Mouse (Mus musculus) frontal cortex, postnatal 25 days (tissue): ENCODE data around the gene Fto.

Source experiments
- DNase-seq, 2 experiments: peaks; one replicate each; pipeline ENCODE4 v3.0.0; 2022; ENCODE audit warnings: low spot score in 2 of 2

Fto gene

GRCm38 (mm10) chr8:91560017-91560591 lies 246.8 kb downstream of the Fto start:
- DNase-seq, result no peak

- DNase-seq, result no peak
These were observed 247.9 kb downstream of the Fto start for GRCm38 (mm10) chr8:91561241-91561640.

GRCm38 (mm10) chr8:91562600-91562999 lies 249.3 kb downstream of the Fto start:
- DNase-seq, result no peak

DNA sequence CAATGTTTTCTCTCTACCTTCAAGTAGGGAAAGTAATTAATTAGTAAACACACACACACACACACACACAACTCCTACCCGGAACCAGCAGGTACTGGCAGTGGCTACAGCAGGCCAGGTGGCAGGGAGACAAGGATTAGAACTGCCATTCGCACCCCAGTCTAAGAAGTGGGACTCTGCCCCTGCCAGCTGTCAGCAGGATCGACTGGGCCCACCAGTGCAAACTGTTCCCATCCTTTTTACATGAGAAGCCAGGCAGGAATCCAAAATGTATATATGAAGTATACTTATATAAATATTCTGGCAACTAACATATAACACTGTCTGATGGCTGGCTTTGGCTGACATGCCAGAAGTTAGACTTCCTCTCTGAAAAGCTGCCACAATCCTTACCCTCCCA lies 250.0 kb downstream of the Fto start:
- DNase-seq, result no peak

DNA sequence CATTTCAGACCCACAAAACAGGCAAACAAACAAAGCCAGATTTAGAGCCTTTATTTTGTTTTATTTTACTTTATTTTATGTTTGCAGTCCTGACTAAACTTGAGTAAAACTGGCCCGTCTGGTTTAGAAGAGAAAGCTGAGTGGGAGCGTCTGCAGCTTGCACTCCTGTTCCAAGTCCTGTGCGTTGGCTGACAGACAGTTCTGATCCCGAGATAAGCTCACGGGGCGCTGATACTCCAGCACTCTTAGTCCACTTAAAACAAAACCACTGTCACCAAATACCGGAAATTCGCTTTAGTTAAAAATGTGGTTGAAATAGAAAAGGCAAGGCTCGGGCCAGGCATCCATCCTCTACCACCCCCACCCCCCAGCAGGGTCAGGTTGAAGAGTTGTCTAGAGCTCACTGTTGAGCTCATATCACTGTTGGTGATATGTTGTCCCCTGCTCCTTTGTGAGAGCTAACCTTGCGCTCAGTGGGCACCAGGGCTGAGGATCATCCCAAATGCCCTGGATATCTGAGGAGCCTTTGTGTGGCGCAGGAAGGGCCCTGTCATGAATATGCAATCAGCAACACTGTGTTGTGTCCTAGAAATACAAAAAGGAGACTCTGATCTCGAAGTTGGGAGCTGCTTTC lies 252.7 kb downstream of the Fto start:
- DNase-seq, result no peak

- no peak for DNase-seq
These were observed 253.2 kb downstream of the Fto start for GRCm38 (mm10) chr8:91566503-91566869.

DNA sequence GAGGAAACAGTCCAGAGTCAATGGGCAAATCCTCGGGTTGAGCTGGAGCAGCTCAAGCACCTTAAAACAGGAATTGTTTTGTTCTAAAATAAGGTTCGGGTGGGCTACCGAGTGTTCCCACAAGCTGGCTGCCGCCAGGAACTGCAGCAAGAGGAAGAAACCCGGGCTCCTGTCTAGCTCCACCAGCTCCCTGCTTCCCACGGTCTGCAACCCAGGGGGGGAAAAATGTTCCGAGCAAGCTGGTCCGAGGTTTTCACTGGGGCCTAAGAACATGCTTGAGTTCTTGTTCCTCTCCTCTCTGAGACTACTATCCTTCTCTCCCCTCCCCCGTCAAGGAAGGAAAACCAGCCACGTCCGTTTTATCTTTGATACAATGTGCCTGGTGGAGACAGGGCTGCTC lies 256.5 kb downstream of the Fto start:
- DNase-seq, result no peak

DNA sequence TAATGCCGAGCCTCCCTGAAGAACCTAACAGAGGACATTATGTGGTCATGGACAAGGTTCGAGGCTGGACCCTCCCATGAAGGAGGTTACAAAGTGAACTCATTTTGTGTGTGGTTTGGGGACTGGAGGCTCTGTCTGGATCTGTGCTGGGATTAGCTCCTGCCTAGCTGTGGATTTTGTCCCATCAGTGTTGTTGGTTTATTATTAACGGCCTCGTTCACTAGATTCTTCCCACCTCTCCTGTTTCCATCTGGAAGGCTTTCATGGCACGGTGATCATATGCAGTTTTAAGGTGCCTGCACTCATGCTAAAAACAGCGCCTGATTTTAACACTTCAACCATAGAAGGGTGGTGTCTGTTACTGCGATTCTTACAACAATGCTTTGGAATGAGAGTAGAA lies 257.5 kb downstream of the Fto start:
- no peak for DNase-seq

DNA sequence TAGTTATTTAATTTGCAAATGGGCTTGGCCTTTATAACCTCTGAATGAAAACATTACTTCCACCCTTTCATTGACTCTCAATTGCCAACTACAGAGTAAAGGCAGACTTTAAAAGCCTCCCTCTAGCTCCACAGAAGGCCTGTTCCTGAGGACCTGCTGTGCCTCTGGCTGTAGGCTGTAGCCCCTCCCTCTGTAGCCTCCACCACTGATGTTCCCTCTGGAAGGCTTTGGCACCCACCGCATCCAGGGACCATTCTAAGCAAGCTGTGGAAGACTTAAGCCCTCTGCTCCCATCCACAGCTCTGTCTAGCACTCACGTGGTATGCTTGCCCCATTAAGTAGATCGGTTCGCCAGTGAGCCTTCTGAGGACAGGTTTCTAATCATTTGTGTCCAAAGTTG lies 258.7 kb downstream of the Fto start:
- DNase-seq, result no peak

- no peak for DNase-seq
These were observed 259.3 kb downstream of the Fto start for GRCm38 (mm10) chr8:91572630-91573029.

GRCm38 (mm10) chr8:91575576-91575975 lies 262.3 kb downstream of the Fto start:
- DNase-seq, result no peak

DNA sequence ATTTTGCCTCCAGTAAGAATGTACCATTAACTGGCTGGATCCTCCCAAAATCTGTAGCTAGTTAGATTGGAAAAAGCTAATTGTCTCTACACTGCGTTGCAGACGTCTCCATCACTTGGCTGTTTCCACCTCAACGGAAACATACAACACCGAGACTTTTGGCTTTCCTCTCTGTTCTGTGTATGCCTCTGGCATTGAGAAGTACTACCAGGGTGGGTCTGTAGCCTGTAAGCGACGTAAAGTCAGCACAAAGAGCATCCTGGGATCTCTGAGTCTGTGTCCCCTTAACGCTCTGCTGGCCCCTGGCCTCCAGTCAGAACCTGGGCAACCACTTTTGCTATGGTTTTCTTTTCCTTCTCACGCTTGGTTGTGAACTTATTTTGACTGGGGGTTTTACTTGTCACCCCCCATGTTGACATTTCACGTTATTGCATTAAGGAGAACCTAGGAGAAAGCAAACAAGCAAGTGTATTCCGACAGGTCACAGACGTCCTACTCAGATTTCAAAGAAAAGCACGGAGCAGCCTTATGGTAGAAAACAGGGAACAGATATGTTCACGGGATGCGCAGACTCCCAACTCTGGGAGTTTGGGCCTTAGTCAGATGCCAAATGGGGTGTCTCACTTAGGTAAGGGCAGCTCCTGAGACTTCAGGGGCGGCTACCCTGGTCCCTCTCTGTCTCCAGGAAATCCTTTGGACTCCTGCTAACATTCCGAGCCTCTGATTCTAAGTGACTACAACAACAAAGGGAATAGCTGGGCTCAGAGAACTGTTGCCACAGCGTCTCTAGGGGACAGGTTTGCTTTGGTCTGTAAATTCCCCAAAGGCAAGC lies 263.0 kb downstream of the Fto start:
- no peak for DNase-seq

GRCm38 (mm10) chr8:91576918-91577241 lies 263.6 kb downstream of the Fto start:
- no peak for DNase-seq

GRCm38 (mm10) chr8:91577605-91578004 lies 264.3 kb downstream of the Fto start:
- DNase-seq, result no peak

DNA sequence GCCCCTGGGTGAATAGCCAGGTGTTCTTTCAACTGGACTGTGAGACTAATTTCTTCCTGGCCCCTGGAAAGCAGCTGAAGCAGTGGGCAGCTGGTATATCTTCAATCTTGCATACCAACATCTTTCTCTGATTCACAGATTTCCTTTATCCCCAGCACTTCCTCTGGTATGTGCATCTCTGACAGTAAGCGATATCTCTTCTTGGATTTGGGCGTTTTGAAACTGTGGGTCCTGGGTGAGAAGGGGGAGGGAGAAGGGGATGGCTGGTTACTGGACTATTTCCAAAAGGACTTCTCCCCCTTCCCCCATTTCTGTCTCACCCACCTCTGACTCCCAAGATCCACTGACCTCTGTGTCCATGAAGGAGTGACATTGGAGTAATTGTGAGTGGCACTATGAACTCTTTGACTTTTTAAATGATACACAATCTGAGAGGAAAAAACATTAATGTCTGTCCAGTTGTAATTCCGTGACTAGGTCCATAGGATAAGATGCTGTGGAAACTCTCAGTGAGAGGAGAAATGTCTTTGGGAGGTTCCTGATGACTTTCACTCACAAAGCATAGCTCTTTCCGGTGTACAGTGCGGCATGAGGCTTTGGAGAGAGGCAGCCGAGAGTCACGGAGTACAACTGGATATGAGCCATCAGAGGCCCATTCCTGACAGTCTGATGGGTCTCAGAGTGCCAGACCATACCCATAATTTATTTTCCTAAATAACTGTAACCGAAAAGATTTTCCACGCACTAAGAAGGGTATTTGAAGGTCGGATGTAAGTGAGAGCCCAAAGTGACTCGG lies 271.5 kb downstream of the Fto start:
- DNase-seq, result no peak

DNA sequence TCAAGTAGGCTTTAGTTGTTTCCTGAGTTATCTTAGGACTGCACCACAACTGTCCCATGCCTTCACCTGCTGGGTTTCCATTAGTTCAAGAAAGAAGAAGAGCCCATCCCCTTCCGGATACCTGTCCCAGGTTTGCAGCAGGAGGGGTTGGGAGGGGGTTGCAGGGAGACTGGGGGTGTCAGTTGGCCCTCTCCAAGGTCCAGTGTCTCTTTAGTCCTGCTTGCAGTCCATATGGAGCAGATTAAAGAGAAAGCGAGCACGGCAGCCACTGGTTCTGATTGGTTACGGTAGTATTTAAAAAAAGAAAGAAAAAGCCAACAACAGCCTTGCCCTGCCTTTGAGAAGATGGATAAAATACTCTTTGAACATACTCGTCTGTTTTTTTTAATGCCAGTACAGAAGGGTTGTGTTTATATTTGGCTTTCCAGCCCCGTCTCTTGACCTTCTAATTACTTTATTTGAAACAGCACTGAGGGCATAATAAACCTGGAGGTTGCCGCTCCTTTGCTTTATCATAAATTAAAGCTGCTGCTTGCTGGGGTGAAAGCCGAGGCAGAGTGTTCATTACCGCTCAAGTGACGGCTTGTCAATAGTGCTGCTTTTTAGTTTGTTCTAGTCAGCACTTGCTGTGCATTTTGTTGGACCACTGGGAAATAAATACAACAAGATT lies 279.2 kb downstream of the Fto start:
- DNase-seq, result no peak

DNA sequence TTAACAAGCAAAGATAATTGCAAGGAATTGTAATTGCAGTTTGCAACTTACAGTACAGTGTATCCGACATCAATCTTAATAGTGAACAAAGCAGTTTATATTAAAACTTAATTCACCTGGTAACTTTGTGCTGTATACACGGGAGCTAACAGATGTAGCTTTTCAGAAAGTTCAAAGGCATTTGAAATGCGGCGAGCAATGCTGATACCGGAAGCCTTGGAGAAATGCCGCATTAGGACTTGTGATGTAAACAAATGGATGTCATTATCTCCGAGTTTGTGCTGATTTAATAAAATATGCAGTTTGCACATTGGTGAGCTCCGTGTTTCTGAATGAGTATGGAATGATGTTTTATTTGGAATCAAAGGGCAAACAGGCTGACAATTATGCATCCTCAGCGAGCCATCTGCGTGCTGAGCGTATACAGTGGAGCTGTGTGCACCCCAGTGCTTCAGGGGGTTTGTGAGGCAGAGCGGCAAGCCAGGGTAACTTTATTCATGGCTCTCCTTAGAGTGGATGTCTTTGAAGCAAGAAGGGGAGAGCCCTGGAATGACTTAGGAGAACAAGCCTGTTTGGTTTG lies 280.0 kb downstream of the Fto start:
- no peak for DNase-seq

DNA sequence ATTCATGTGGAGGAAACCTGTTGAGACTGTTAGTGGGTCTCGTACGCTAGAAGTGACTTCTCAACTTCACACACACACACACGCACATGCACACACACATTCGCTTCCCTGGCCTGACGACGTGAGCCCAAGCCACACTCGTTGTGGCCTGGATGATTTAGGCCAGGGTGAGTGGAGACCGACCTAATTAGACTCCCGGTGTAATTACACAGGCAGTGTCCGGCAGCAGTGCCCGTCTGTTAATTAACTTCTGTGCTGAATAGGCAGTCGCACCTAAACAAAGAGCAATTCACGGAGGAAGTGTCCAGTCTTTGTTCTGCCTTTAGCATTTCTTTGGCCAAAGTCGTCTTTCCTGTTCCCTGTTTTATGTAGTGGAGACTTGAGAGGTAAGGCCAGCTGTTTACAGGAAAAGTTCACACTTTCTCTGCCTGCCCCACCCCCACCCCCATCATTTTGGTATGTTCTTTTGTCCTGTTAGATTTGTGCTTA lies 286.1 kb downstream of the Fto start:
- no peak for DNase-seq

- DNase-seq, result no peak
These were observed 290.4 kb downstream of the Fto start for GRCm38 (mm10) chr8:91603751-91604150.

DNA sequence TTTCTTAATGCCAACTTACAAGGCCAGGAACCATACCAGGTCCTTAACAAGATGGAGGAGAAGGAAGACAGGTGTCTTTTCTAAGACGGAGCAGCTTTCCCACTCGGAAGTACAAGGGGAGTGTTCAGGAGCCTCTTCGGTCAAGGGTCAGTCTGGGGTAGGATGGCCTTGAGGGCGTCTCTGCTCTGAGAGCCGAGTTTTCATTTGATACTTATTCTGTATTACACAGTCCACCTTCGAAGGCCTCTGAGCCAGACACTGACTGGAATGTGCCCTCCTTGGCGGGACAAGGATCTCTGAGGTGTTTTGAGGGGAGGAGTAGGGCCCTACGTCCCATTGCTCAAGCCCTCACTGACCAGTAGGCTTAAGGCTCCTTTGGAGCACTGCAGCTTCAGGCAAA lies 292.6 kb downstream of the Fto start:
- DNase-seq, result no peak

- DNase-seq, result no peak
These were observed 293.8 kb downstream of the Fto start for GRCm38 (mm10) chr8:91607091-91607490.
